Mouse (Mus musculus) neural tube, embryonic 10.5 days (tissue): ENCODE results near the gene Srcap.

ENCODE experiments used
- DNase-seq: peaks from one replicate; pipeline ENCODE4 v3.0.0-alpha.2; 2017; ENCODE audit warnings: low spot score; ENCODE audit errors: extremely low spot score

The Srcap gene

GRCm38 (mm10) chr7:127573503-127574008 lies 61.8 kb downstream of the Srcap start:
- DNase-seq = peak; percentile 32

DNA sequence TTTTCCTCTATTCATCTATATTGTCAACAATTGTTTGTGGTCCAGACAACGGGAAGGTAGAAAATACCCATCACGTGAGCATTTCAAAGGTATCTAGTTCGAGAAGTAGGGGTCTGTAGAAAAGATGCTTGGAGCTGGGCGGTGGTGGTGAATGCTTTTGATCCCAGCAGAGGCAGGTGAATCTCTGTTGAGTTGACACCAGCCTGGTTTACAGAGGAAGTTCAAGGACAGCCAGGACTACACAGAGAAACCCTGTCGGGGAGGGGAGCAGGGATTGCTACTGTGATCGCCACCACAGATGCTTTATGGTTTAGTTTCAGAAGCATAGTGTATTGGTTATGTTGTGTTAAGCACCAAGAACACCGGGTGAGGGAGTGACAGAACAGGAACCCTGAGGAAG lies 62.3 kb downstream of the Srcap start:
- DNase-seq = no peak

GRCm38 (mm10) chr7:127583260-127583659 lies 71.5 kb downstream of the Srcap start:
- no peak for DNase-seq

- DNase-seq = no peak
Measured at GRCm38 (mm10) chr7:127585031-127585430, 73.2 kb downstream of the Srcap start.

- DNase-seq = no peak
Measured at GRCm38 (mm10) chr7:127586149-127586548, 74.4 kb downstream of the Srcap start.

GRCm38 (mm10) chr7:127587196-127587595 lies 75.4 kb downstream of the Srcap start:
- DNase-seq = no peak

- DNase-seq = peak; percentile 93
Measured at GRCm38 (mm10) chr7:127588011-127588871, 76.5 kb downstream of the Srcap start, which contains the start of the genes Ccdc189 and Rnf40. TSS of gene Ccdc189 (minus strand) at chr7:127588595. TSS of gene Rnf40 (plus strand) at chr7:127588767.

DNA sequence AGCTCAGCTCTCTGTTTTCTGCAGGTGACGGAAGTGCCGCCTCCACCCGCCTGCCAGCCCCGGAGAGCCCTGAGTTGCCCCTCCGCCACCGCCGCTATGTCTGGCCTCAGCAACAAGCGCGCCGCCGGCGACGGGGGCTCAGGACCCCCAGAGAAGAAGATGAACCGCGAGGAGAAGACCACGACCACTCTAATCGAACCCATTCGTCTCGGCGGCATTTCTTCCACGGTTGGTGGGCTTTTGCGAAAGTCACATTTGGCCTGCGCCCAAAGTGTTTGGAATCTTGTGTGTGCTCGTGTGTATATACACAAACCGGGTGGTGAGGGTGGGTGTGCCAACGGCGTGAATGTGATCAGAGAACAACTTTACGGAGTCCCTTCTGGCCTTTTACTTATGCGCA lies 77.1 kb downstream of the Srcap start:
- no peak for DNase-seq

GRCm38 (mm10) chr7:127589637-127590036 lies 77.9 kb downstream of the Srcap start:
- DNase-seq = no peak

GRCm38 (mm10) chr7:127591108-127591507 lies 79.3 kb downstream of the Srcap start:
- DNase-seq = no peak

- DNase-seq = no peak
Measured at GRCm38 (mm10) chr7:127592575-127592974, 80.8 kb downstream of the Srcap start.

GRCm38 (mm10) chr7:127596747-127597146 lies 85.0 kb downstream of the Srcap start:
- DNase-seq = no peak

DNA sequence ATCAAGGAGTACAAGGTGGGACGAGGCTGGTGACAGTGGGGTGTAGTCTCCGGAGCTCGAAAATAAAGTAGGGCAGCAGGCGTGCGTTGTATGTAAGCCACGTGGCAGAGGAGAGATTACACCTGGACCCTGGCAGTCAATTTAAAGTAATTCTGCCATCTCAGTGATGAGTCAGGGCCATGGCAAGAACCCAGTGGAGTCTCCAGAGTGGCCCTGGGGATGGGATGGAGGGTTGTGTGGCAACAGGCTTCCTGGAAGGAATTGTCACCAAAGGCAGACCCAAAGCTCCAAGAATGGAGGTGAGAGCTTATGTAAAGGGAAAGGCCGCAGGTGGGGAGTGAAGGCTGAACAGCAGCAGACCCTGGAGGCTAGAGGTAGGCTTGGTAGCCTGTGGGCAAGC lies 88.8 kb downstream of the Srcap start:
- DNase-seq = no peak

DNA sequence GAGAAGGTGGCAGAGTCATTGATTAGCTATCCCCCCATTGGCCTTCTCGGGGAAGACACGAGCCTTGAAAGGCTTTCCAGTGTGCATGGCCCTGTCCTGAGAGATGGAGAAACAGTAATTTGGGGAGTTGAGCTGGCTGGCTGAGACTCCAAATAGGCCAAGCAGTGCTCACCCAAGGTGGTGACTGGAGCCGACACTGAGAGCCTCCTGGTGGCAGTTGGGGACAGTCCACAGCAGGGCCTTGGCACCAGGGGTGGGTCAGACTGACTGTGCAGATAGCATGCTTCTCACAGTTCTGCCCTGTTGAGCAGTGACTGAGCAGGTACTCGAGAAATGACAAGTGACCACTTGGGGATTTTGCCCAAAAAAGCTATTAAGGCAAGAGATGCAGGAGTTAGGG lies 90.0 kb downstream of the Srcap start:
- no peak for DNase-seq

- no peak for DNase-seq
Measured at GRCm38 (mm10) chr7:127602903-127603302, 91.1 kb downstream of the Srcap start.

GRCm38 (mm10) chr7:127604256-127604655 lies 92.5 kb downstream of the Srcap start:
- no peak for DNase-seq

- no peak for DNase-seq
Measured at GRCm38 (mm10) chr7:127607150-127607549, 95.4 kb downstream of the Srcap start.
